In genomic region chr14:18284581-18284980, GRCm38 (mm10) we compare ENCODE assay signal across 8 mouse cellular contexts. TPM values are rescaled to one million over a fixed set of nuclear protein-coding genes. Genes with fewer than 3 reads are reported as not detected.
DNase-seq lines count a peak whose midpoint lies in the region; ATAC-seq lines count a peak whose summit lies in the region.

No protein-coding gene starts in this region.

- no peak overlapping the region for H3K4me2 ChIP-seq in hindbrain, embryonic 13.5 days

- H3K27me3 ChIP-seq in hindbrain, embryonic 13.5 days: no peaks in the 10 kb centered on the region
- H3K27me3 ChIP-seq in hindbrain, embryonic 10.5 days (ENCODE audit: insufficient read depth, poor library complexity, severe bottlenecking): no peaks in the 10 kb centered on the region
- no peaks in the 10 kb centered on the region for H3K27me3 ChIP-seq in splenic B cell, adult 2 months (ENCODE audit: control insufficient read depth, insufficient read depth, low read length, poor library complexity, severe bottlenecking)

- H3K4me3 ChIP-seq in hindbrain, embryonic 13.5 days: no peak overlapping the region
- no peak overlapping the region for H3K4me3 ChIP-seq in hindbrain, embryonic 10.5 days

- H3K27ac ChIP-seq in hindbrain, embryonic 13.5 days: no peak overlapping the region
- no peak overlapping the region for H3K27ac ChIP-seq in hindbrain, embryonic 10.5 days

- ATAC-seq in hindbrain, embryonic 13.5 days (ENCODE audit: low FRiP score): peak; percentile 36; the same call in 1 of the 2 replicates

- 0 out of 2 replicates have a peak, but pooled peaks cover 2% of the 10 kb centered on the region for H3K4me1 ChIP-seq in hindbrain, embryonic 13.5 days (replicated peaks)
- H3K4me1 ChIP-seq in hindbrain, embryonic 10.5 days (replicated peaks): no peaks in the 10 kb centered on the region

- no peaks in the 10 kb centered on the region for H3K9me3 ChIP-seq in hindbrain, embryonic 13.5 days
- H3K9me3 ChIP-seq in hindbrain, embryonic 10.5 days: no peaks in the 10 kb centered on the region

- 86% methylated on average over 2 of the region's 2 CpGs for WGBS in hindbrain, embryonic 13.5 days
- WGBS in hindbrain, embryonic 10.5 days: 93% methylated on average over 2 of the region's 2 CpGs

- peaks cover 20% of the 10 kb centered on the region for H3K36me3 ChIP-seq in hindbrain, embryonic 13.5 days
- H3K36me3 ChIP-seq in hindbrain, embryonic 10.5 days: peaks cover 45% of the 10 kb centered on the region
- peaks cover 8% of the 10 kb centered on the region; the same call in 1 of the 2 replicates for H3K36me3 ChIP-seq in splenic B cell, adult 2 months (ENCODE audit: control insufficient read depth, insufficient read depth, low read length, poor library complexity, severe bottlenecking)

- DNase-seq in hindbrain, embryonic 10.5 days (ENCODE audit: low spot score): no peak
- peak; percentile 33 for DNase-seq in retina, adult 2 months (ENCODE audit: low read depth, low spot score)
- no peak for DNase-seq in retina, embryonic 14.5 days (ENCODE audit: low spot score)
- peak; percentile 55 for DNase-seq in adipocyte (ENCODE audit: low spot score)
- DNase-seq in splenic B cell, adult 2 months (ENCODE audit: low read depth, low spot score): peak; percentile 48
- no peak for DNase-seq in frontal cortex, postnatal 10 days (ENCODE audit: low spot score in 2 of 2)
- no peak for DNase-seq in T-cell, adult 2 months (ENCODE audit: low spot score)

- no peak overlapping the region for H3K9ac ChIP-seq in hindbrain, embryonic 13.5 days

RNA-seq across cellular contexts. Expression of gene Rpl15, which starts 13.4 kb away (rescaled TPM):
- 296 and 314 TPM in 2 replicates for polyA plus RNA-seq in hindbrain, embryonic 13.5 days (2015; fragmentation: Nextera tagmentation; extraction: Ambion mirVana)
- 390 and 457 TPM in 2 replicates for polyA plus RNA-seq in hindbrain, embryonic 10.5 days (2016; fragmentation: Nextera tagmentation; extraction: Ambion mirVana)

RNA-seq across cellular contexts. Expression of gene Nkiras1, which starts 13.6 kb away (rescaled TPM):
- polyA plus RNA-seq in hindbrain, embryonic 13.5 days (2015; fragmentation: Nextera tagmentation; extraction: Ambion mirVana): 40.1 and 43.1 TPM in 2 replicates
- polyA plus RNA-seq in hindbrain, embryonic 10.5 days (2016; fragmentation: Nextera tagmentation; extraction: Ambion mirVana): 11.4 and 15.0 TPM in 2 replicates

RNA-seq across cellular contexts. Expression of gene Nr1d2, which starts 45.7 kb away (rescaled TPM):
- 3.7 and 4.1 TPM in 2 replicates for polyA plus RNA-seq in hindbrain, embryonic 13.5 days (2015; fragmentation: Nextera tagmentation; extraction: Ambion mirVana)
- 3.4 TPM in 2 replicates for polyA plus RNA-seq in hindbrain, embryonic 10.5 days (2016; fragmentation: Nextera tagmentation; extraction: Ambion mirVana)

RNA-seq across cellular contexts. Expression of gene Ube2e1, which starts 47.1 kb away (rescaled TPM):
- 225 and 228 TPM in 2 replicates for polyA plus RNA-seq in hindbrain, embryonic 13.5 days (2015; fragmentation: Nextera tagmentation; extraction: Ambion mirVana)
- 160 and 166 TPM in 2 replicates for polyA plus RNA-seq in hindbrain, embryonic 10.5 days (2016; fragmentation: Nextera tagmentation; extraction: Ambion mirVana)

Comparison
In these comparisons a context has a peak if more than half of its experiments do, and no peak if none do; other contexts are left out.
1. DNase-seq: peak in retina, adult 2 months (single experiment), adipocyte (single experiment) and splenic B cell, adult 2 months (single experiment); none in hindbrain, embryonic 10.5 days (single experiment), retina, embryonic 14.5 days (single experiment), frontal cortex, postnatal 10 days (0 of 2) and T-cell, adult 2 months (single experiment).